Mouse (Mus musculus) bone marrow, adult 2 months (tissue): ENCODE results near the gene Rpp14. TPM values are rescaled to one million over a fixed set of nuclear protein-coding genes. Genes with fewer than 3 reads are reported as not detected.

Experiments used
- H3K27ac ChIP-seq: fragments of 200-500 bp; 2 replicates; pipeline ENCODE4 v1.5.1; 2012; ENCODE audit warnings: low read depth, mild to moderate bottlenecking, control low read depth, inconsistent platforms, low read length; ENCODE audit not compliant: control insufficient read depth, poor library complexity, insufficient read depth
- H3K4me1 ChIP-seq: fragments of 200-500 bp; 2 replicates; pipeline ENCODE4 v1.6.1; 2011; ENCODE audit warnings: low read length; ENCODE audit not compliant: control insufficient read depth, insufficient read depth
- H3K4me3 ChIP-seq: fragments of 200-500 bp; replicated peaks from 2 replicates; pipeline ENCODE3; 2011; ENCODE audit warnings: mild to moderate bottlenecking, low read depth, low read length, control low read depth; ENCODE audit not compliant: control insufficient read depth
- CTCF ChIP-seq: fragments of 200-500 bp; IDR thresholded peaks from 2 replicates; pipeline ENCODE4 v1.5.1; 2011; ENCODE audit warnings: low read length, control low read depth; ENCODE audit not compliant: control insufficient read depth, insufficient read depth
- POLR2A ChIP-seq: fragments of 200-500 bp; IDR thresholded peaks from 2 replicates; pipeline ENCODE4 v1.6.1; 2011; ENCODE audit warnings: low read depth, mild to moderate bottlenecking, control low read depth, low read length, borderline replicate concordance; ENCODE audit not compliant: control insufficient read depth
- WGBS: fragments of 180-500 bp; shearing (Covaris S2); methylation state at CpG from one replicate; pipeline ENCODE4 v1.1.7; 2018; 5-methylcytosine and 5-hydroxymethylcytosine counted together
- polyA plus RNA-seq: library from polyadenylated mRNA; stranded (reverse); fragments of >200 nt; gene quantifications from 2 replicates; pipeline ENCODE4 v1.2.4, GENCODE M21; 2011; ENCODE audit warnings: low replicate concordance; ENCODE audit not compliant: missing spikeins, insufficient read depth, insufficient read length

Gene Rpp14
- polyA plus RNA-seq, 1 experiment: 20.7 TPM

GRCm38 (mm10) chr14:8097978-8098686 is 18.0 kb downstream of the Rpp14 start, which contains the start of gene Pxk:
Gene Pxk (plus strand): TSS chr14:8098211.
- Histone ChIP-seq H3K27ac (peak within 1 kb of the TSS; percentile 90), H3K4me1 (peaks cover 3% of the 10 kb centered on the region), H3K4me3 (peak within 1 kb of the TSS; percentile 78)
- 2% methylated on average over 89 of the region's 89 CpGs for WGBS
- TF ChIP-seq POLR2A: peak; percentile 58; the same call in 1 of the 2 replicates
- TF ChIP-seq CTCF: no peak

GRCm38 (mm10) chr14:8098687-8098995 is 18.5 kb downstream of the Rpp14 start:
- TF ChIP-seq POLR2A: no peak
- TF ChIP-seq CTCF: no peak
- WGBS: 8% methylated on average over 5 of the region's 5 CpGs
- Histone ChIP-seq H3K4me3 (peak overlapping the region; percentile 78), H3K27ac (peak overlapping the region; percentile 90), H3K4me1 (peaks cover 5% of the 10 kb centered on the region)

GRCm38 (mm10) chr14:8099561-8100021 is 19.4 kb downstream of the Rpp14 start:
- TF ChIP-seq POLR2A (no peak), CTCF (no peak)
- Histone ChIP-seq H3K4me3 (peak overlapping the region; percentile 42), H3K27ac (peak overlapping the region; percentile 53; the same call in 1 of the 2 replicates), H3K4me1 (peaks cover 9% of the 10 kb centered on the region)
- WGBS: 17% methylated on average over 10 of the region's 10 CpGs

GRCm38 (mm10) chr14:8101886-8102285 is 21.7 kb downstream of the Rpp14 start:
- Histone ChIP-seq H3K4me3 (no peak overlapping the region), H3K4me1 (peaks cover 5% of the 10 kb centered on the region), H3K27ac (no peak overlapping the region)
- TF ChIP-seq CTCF (no peak), POLR2A (no peak)
- 88% methylated on average over 8 of the region's 8 CpGs for WGBS

GRCm38 (mm10) chr14:8102676-8103075 is 22.5 kb downstream of the Rpp14 start:
- peak overlapping the region; percentile 43 for H3K27ac ChIP-seq
- TF ChIP-seq POLR2A: no peak
- WGBS: 57% methylated on average over 12 of the region's 12 CpGs
- H3K4me1 ChIP-seq: peaks cover 5% of the 10 kb centered on the region
- no peak overlapping the region for H3K4me3 ChIP-seq

GRCm38 (mm10) chr14:8108047-8108446 is 27.9 kb downstream of the Rpp14 start:
- Histone ChIP-seq H3K4me3 (no peak overlapping the region), H3K4me1 (peaks cover 12% of the 10 kb centered on the region), H3K27ac (peak overlapping the region; percentile 13; the same call in 1 of the 2 replicates)
- TF ChIP-seq CTCF: no peak
- no peak for TF ChIP-seq POLR2A
- WGBS: 67% methylated on average over 4 of the region's 4 CpGs

GRCm38 (mm10) chr14:8108976-8109375 is 28.8 kb downstream of the Rpp14 start:
- H3K4me3 ChIP-seq: no peak overlapping the region
- peaks cover 9% of the 10 kb centered on the region for H3K4me1 ChIP-seq
- WGBS: 84% methylated on average over 1 of the region's 1 CpGs
- TF ChIP-seq CTCF: no peak
- TF ChIP-seq POLR2A: no peak
- no peak overlapping the region for H3K27ac ChIP-seq

GRCm38 (mm10) chr14:8111545-8111944 is 31.4 kb downstream of the Rpp14 start:
- Histone ChIP-seq H3K27ac (no peak overlapping the region), H3K4me1 (peaks cover 9% of the 10 kb centered on the region), H3K4me3 (no peak overlapping the region)
- 83% methylated on average over 6 of the region's 6 CpGs for WGBS
- TF ChIP-seq CTCF: no peak
- TF ChIP-seq POLR2A: no peak
